Mouse (Mus musculus) bone marrow, adult 2 months (tissue): Measurements from ENCODE around the gene Ankrd13b. TPM values are rescaled to one million over a fixed set of nuclear protein-coding genes. Genes with fewer than 3 reads are reported as not detected.
"Not testable (repeated sequence)": the region's sequence is repeated elsewhere in the genome, so short reads cannot be mapped to it uniquely, and the experiment has no call there.

Experiments
- H3K27ac ChIP-seq: fragments of 200-500 bp; 2 replicates; pipeline ENCODE4 v1.5.1; 2012; ENCODE audit warnings: low read depth, mild to moderate bottlenecking, control low read depth, inconsistent platforms, low read length; ENCODE audit not compliant: control insufficient read depth, poor library complexity, insufficient read depth
- H3K4me1 ChIP-seq: fragments of 200-500 bp; 2 replicates; pipeline ENCODE4 v1.6.1; 2011; ENCODE audit warnings: low read length; ENCODE audit not compliant: control insufficient read depth, insufficient read depth
- H3K4me3 ChIP-seq: fragments of 200-500 bp; replicated peaks from 2 replicates; pipeline ENCODE3; 2011; ENCODE audit warnings: mild to moderate bottlenecking, low read depth, low read length, control low read depth; ENCODE audit not compliant: control insufficient read depth
- CTCF ChIP-seq: fragments of 200-500 bp; IDR thresholded peaks from 2 replicates; pipeline ENCODE4 v1.5.1; 2011; ENCODE audit warnings: low read length, control low read depth; ENCODE audit not compliant: control insufficient read depth, insufficient read depth
- POLR2A ChIP-seq: fragments of 200-500 bp; IDR thresholded peaks from 2 replicates; pipeline ENCODE4 v1.6.1; 2011; ENCODE audit warnings: low read depth, mild to moderate bottlenecking, control low read depth, low read length, borderline replicate concordance; ENCODE audit not compliant: control insufficient read depth
- WGBS: fragments of 180-500 bp; shearing (Covaris S2); methylation state at CpG from one replicate; pipeline ENCODE4 v1.1.7; 2018; 5-methylcytosine and 5-hydroxymethylcytosine counted together
- polyA plus RNA-seq: library from polyadenylated mRNA; stranded (reverse); fragments of >200 nt; gene quantifications from 2 replicates; pipeline ENCODE4 v1.2.4, GENCODE M21; 2011; ENCODE audit warnings: low replicate concordance; ENCODE audit not compliant: missing spikeins, insufficient read depth, insufficient read length

Gene Ankrd13b
- 3.1 and 5.7 TPM in 2 replicates for polyA plus RNA-seq

DNA sequence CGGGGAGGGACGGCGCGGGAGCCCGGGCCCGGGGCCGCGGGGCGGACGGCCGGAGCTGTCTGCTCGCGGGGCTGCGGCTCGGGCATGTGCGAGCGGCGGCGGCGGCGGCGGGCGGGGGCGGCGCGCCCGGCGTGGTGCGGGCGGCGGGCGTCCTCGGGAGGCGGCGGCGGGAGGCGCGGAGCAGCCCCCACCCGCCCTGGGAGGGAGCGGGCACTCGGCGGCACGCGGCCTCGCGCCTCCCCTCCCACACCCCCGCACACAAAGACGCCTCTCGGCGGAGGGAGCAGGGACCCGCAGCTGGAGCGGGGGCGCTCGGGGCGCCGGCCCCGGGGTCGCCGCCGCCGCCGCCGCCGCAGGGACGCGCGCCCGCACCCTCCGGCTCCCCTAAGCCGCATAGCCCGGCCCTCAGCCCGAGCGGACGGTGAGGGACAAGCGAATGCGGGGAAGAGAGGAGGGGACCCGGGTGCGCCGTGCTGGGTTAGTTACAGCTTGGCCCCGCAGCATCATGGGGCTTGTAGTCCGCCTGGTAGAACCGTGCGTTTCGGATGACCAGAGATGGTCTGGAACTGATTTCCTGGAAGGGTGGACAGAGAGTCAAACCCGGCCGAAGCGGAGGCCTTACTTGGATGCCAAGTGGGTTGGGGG, at the start of gene Ankrd13b:
Ankrd13b (minus strand) TSS at position 88 of the 645 bp plus-strand sequence.
- H3K27ac ChIP-seq: no peak within 1 kb of the TSS
- TF ChIP-seq POLR2A (no peak), CTCF (no peak)
- H3K4me1 ChIP-seq: peaks cover 5% of the 10 kb centered on the region; the same call in 1 of the 2 replicates
- WGBS: 4% methylated on average over 66 of the region's 87 CpGs
- H3K4me3 ChIP-seq: peak within 1 kb of the TSS; percentile 64

DNA sequence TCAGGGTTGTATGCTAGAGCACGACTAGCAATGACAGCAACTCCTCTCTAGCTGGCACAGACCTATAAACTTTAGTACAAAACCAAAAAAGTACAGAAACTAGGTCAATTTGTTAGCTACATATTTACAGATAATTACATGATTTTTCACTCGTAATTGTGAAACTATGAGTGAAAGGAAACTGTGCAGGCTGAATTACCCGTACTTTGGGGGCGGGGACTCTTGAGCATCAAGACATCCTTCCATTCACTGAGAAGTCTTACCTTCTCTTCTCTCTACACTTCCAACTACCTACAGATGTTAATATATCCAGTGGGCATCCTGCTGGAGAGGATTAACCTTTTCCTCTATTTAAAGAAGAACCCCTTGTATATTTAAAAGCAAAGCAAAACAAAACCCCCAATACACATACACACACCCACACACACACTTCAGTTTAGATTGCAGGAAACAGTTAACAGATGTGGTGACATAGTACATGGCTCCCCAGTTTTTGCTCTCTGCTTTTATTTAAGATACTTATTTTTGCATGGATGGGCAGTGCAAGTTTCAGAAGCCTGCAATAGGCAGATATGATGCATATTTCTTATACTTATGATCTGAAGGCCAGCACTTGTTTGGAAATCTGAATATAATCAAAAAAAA, 42.8 kb upstream of the Ankrd13b start:
- TF ChIP-seq CTCF (no peak), POLR2A (no peak)
- 59% methylated on average over 4 of the region's 4 CpGs for WGBS
- Histone ChIP-seq H3K4me1 (no peaks in the 10 kb centered on the region), H3K4me3 (no peak overlapping the region), H3K27ac (no peak overlapping the region)

DNA sequence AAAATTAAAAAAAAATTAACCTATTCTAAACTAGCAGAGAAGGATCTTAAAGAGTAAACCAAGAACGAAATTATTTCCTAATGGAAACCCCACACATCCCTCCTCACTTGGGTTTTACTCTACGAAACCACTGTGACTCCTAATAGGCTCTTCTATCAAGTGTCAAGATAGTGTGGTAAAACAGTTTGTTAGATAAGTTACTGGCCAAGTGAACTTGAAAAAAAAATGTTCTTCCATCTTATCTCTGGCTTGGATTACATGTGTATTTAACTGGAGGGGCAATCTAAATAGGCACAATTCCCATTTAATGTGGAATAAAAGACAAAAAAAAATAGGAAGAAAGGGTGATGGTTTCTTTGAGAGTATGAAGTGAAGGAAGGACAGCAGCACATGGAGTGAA, 41.4 kb upstream of the Ankrd13b start:
- no peaks in the 10 kb centered on the region for H3K4me1 ChIP-seq
- no peak for TF ChIP-seq POLR2A
- TF ChIP-seq CTCF: no peak
- H3K27ac ChIP-seq: no peak overlapping the region
- WGBS: 49% methylated on average over 2 of the region's 2 CpGs
- H3K4me3 ChIP-seq: no peak overlapping the region

DNA sequence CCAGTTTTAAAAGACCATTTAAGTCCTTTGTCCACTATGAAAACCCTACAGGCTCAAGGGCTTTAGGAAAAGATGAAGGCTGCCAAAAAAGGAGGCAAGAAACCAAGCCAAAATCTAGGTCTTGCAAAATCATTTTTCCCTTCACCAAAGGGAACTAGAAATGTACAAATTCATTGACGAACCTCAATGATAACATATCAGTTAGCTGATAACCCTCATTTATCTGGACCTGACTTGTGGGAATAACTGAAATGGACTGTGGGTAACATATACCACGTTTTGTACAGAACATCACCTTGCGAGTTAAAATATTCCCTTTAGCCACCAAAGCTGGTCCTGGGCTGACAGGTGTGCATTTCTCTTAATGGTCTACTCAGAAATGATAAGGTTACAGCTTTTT, 40.2 kb upstream of the Ankrd13b start:
- no peak overlapping the region for H3K4me3 ChIP-seq
- no peak for TF ChIP-seq POLR2A
- no peak for TF ChIP-seq CTCF
- no peak overlapping the region for H3K27ac ChIP-seq
- no peaks in the 10 kb centered on the region for H3K4me1 ChIP-seq
- 50% methylated on average over 3 of the region's 3 CpGs for WGBS

DNA sequence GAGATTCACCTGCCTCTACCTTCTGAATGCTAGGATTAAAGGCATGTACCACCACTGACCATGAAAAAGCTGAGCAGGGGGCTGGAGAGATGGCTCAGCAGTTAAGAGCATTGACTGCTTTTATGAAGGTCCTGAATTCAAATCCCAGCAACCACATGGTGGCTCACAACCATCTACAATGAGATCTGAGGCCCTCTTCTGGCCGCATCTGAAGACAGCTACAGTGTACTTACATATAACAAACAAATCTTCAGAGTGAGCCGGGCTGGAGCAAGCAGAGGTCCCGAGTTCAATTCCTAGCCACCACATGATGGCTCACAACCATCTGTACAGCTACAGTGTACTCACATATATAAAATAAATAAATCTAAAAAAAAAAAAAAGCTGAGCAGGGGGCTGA, 38.9 kb upstream of the Ankrd13b start:
- H3K27ac ChIP-seq, H3K4me3 ChIP-seq, H3K4me1 ChIP-seq: not testable (repeated sequence)
- 85% methylated on average over 3 of the region's 3 CpGs for WGBS

DNA sequence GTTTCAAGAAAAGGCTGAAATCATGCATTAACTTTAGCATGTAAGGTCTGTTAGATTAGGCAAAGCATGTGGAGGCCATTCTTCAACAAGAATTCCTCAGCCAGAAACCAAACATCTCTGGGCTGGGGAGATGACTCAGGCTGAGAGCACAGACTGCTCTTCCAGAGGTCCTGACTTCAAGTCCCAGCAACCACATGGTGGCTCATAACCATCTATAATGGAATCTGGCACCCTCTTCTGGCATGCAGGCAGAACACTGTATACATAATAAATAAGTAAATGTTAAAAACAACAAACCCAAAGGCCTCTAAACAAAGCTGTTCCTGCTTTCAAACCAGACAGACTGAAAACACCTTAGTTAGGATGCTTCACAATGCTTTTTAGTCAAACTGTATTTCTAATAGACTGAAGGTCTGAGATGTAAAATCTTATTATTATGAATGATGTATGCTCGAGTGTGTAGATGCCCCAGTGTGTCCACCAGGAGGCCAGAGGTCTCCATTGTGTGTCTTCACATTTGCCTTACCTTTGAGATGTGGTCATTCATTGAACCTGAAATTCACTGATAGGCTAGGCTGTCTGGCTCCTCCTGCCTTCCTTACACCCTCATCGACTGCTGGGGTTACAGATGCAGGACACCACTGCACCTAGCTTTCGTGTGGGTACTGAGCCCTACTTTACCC, 36.5 kb upstream of the Ankrd13b start:
- no peaks in the 10 kb centered on the region for H3K4me1 ChIP-seq
- no peak overlapping the region for H3K4me3 ChIP-seq
- TF ChIP-seq POLR2A (no peak), CTCF (no peak)
- no peak overlapping the region for H3K27ac ChIP-seq
- 78% methylated on average over 3 of the region's 3 CpGs for WGBS

DNA sequence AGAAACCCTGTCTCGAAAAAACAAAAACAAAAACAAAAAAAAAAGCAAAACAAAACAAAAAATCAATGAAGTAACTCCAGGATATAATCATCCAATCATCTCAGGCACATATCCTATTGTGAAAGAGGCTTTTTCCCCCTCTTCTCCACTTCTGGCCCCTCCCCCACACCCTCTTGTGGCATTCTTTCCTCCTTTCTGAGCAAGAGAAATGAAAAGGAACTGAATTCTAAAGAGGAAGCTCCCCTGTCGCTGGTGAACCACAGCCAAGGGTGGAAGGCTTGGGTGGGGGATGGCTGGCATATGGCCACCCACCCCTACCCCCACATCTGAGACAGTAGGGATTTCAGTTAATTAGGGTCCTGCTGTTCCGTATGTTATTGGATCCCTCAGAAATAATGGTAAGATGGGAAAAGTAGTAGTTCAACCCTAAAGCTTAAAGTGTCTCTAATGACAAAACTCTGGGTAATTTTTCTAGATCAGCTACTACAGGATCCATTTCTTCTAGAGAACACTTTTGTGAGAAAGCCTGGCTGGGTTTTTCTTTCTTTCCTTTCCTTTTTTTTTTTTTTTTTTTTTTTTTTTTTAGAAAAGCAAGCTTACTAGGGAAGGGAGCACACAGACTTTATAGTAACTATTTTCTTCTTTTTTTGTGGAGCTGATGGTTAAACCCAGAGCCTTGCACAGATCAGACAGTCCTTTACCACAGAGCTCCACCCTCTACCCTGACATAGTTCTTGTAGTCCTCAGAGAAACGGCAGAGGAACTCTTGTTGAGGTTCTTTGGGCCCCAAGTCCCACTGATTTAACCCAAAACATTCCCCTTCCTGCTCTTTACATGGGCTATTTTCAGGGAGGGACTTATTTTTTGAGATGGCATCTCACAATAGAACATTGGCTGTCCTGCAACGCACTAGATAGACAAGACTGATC, 31.4 kb upstream of the Ankrd13b start:
- H3K27ac ChIP-seq: peak overlapping the region; percentile 3; the same call in 1 of the 2 replicates
- TF ChIP-seq CTCF (no peak), POLR2A (no peak)
- H3K4me1 ChIP-seq: peaks cover 7% of the 10 kb centered on the region
- H3K4me3 ChIP-seq: no peak overlapping the region
- 16% methylated on average over 5 of the region's 5 CpGs for WGBS

DNA sequence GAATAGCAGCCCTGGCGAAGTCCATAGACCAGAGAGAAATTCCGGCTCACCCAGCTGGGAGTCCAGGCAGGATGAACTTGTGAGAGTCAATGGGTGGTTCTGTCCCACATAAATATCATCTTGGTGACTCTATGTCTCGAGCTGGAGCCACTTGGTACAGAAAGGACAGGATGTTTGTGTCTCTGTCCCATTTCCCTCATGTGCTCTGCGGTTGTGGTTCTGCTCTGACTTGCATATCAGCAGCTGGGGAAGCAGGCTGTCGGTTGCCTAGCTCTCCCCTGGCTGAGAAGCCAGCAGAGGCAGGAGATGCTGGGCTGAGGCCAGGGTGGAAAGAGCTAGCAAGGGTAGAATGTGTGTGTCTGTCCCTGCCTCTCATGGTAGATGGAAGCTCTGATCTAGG, 29.6 kb upstream of the Ankrd13b start, which contains the start of gene Gm10392:
Gm10392 (minus strand) TSS at position 156 of the 400 bp plus-strand sequence.
- H3K27ac ChIP-seq: peak within 1 kb of the TSS; percentile 85
- WGBS: 1% methylated on average over 5 of the region's 5 CpGs
- TF ChIP-seq POLR2A: peak; percentile 52; the same call in 1 of the 2 replicates
- no peak for TF ChIP-seq CTCF
- H3K4me3 ChIP-seq: no peak within 1 kb of the TSS
- peaks cover 10% of the 10 kb centered on the region for H3K4me1 ChIP-seq
